Mouse (Mus musculus): ENCODE results near the gene Fdxr. TPM values are rescaled to one million over a fixed set of nuclear protein-coding genes. Genes with fewer than 3 reads are reported as not detected.

Fdxr gene
- polyA plus RNA-seq, 1 experiment from 2014 or later: 23.4 TPM

- no peak for ATAC-seq
- Histone ChIP-seq H3K9me3 (replicated peaks; ENCODE audit: control insufficient read depth, low read length, poor library complexity, severe bottlenecking) (no peaks in the 10 kb centered on the region), H3K27ac (ENCODE audit: low read length) (no peak overlapping the region), H3K4me2 (ENCODE audit: low read length) (no peak overlapping the region), H3K4me1 (ENCODE audit: control insufficient read depth, insufficient read depth, low read length) (peaks cover 37% of the 10 kb centered on the region), H3K9ac (ENCODE audit: low read depth, low read length) (no peak overlapping the region), H3K36me3 (ENCODE audit: control insufficient read depth, insufficient read depth, low read length) (no peaks in the 10 kb centered on the region), H3K4me3 (ENCODE audit: low read depth, low read length) (no peak overlapping the region), H3K27me3 (ENCODE audit: control insufficient read depth, insufficient read depth, low read depth, low read length) (no peaks in the 10 kb centered on the region)
- WGBS: 52% methylated on average over 12 of the region's 12 CpGs
Observed at GRCm38 (mm10) chr11:115222077-115222476, 54.8 kb downstream of the Fdxr start.

- Histone ChIP-seq H3K27ac (ENCODE audit: low read length) (no peak overlapping the region), H3K27me3 (ENCODE audit: control insufficient read depth, insufficient read depth, low read depth, low read length) (no peaks in the 10 kb centered on the region), H3K9ac (ENCODE audit: low read depth, low read length) (no peak overlapping the region), H3K4me2 (ENCODE audit: low read length) (no peak overlapping the region), H3K4me1 (ENCODE audit: control insufficient read depth, insufficient read depth, low read length) (peaks cover 17% of the 10 kb centered on the region; the same call in 1 of the 2 replicates), H3K36me3 (ENCODE audit: control insufficient read depth, insufficient read depth, low read length) (no peaks in the 10 kb centered on the region), H3K9me3 (replicated peaks; ENCODE audit: control insufficient read depth, low read length, poor library complexity, severe bottlenecking) (no peaks in the 10 kb centered on the region), H3K4me3 (ENCODE audit: low read depth, low read length) (no peak overlapping the region)
- ATAC-seq: no peak
- 93% methylated on average over 10 of the region's 10 CpGs for WGBS
Observed at GRCm38 (mm10) chr11:115219685-115220084, 57.2 kb downstream of the Fdxr start.

DNA sequence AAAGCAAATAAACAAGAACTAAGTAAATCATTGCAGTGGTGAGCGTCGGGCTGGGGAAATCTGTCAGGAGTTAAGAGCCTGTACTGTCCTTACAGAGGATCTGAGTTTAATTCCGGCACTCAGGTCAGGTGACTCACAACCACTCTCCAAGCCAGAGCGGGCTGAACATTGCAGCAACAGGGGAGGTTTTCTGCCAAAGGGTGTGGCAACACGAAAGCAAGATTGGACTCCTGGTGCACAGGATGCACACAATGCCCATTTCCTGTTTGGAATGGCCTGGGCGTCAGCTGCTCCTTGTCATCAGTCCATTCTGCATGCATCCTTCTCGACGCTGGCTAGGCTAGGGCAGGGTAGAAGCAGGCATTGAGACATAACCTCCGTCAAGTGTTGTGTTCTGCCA is 57.6 kb downstream of the Fdxr start:
- H3K36me3 ChIP-seq (ENCODE audit: control insufficient read depth, insufficient read depth, low read length): no peaks in the 10 kb centered on the region
- no peaks in the 10 kb centered on the region for H3K27me3 ChIP-seq (ENCODE audit: control insufficient read depth, insufficient read depth, low read depth, low read length)
- no peak overlapping the region for H3K27ac ChIP-seq (ENCODE audit: low read length)
- no peak overlapping the region for H3K4me3 ChIP-seq (ENCODE audit: low read depth, low read length)
- peaks cover 17% of the 10 kb centered on the region; the same call in 1 of the 2 replicates for H3K4me1 ChIP-seq (ENCODE audit: control insufficient read depth, insufficient read depth, low read length)
- H3K4me2 ChIP-seq (ENCODE audit: low read length): no peak overlapping the region
- WGBS: 84% methylated on average over 9 of the region's 9 CpGs
- no peak overlapping the region for H3K9ac ChIP-seq (ENCODE audit: low read depth, low read length)
- H3K9me3 ChIP-seq (replicated peaks; ENCODE audit: control insufficient read depth, low read length, poor library complexity, severe bottlenecking): no peaks in the 10 kb centered on the region
- no peak for ATAC-seq

Small RNA genes within 50 kb of the gene (microRNA-seq; reads per million reads assigned to microRNA genes)
- not detected for gene Gm25837

Other genes with a start within 250 kb of the Fdxr start
- not detected in 2 replicates for gene Cd300ld5, start 239.3 kb downstream of the Fdxr start, polyA plus RNA-seq (2015; fragmentation: Nextera tagmentation; extraction: Ambion mirVana)
- not detected in 2 replicates for gene Cd300ld3, start 228.6 kb downstream of the Fdxr start, polyA plus RNA-seq (2015; fragmentation: Nextera tagmentation; extraction: Ambion mirVana)
- gene Cd300e, start 214.9 kb downstream of the Fdxr start, polyA plus RNA-seq (2015; fragmentation: Nextera tagmentation; extraction: Ambion mirVana): 0.11 TPM in 1 of 2 replicates, not detected in the other
- gene Rab37, start 185.6 kb downstream of the Fdxr start, polyA plus RNA-seq (2015; fragmentation: Nextera tagmentation; extraction: Ambion mirVana): 1.0 TPM in 2 replicates
- gene Cd300lf, start 143.1 kb downstream of the Fdxr start, polyA plus RNA-seq (2015; fragmentation: Nextera tagmentation; extraction: Ambion mirVana): 0.34 TPM in 1 of 2 replicates, not detected in the other
- gene Slc9a3r1, start 113.7 kb downstream of the Fdxr start, polyA plus RNA-seq (2015; fragmentation: Nextera tagmentation; extraction: Ambion mirVana): 47.5 and 57.5 TPM in 2 replicates
- gene Tmem104, start 89.6 kb downstream of the Fdxr start, polyA plus RNA-seq (2015; fragmentation: Nextera tagmentation; extraction: Ambion mirVana): 12.5 and 14.9 TPM in 2 replicates
- gene Nat9, start 89.2 kb downstream of the Fdxr start, polyA plus RNA-seq (2015; fragmentation: Nextera tagmentation; extraction: Ambion mirVana): 23.2 and 23.9 TPM in 2 replicates
- gene Grin2c, start 9.8 kb downstream of the Fdxr start, polyA plus RNA-seq (2015; fragmentation: Nextera tagmentation; extraction: Ambion mirVana): 0.18 and 0.31 TPM in 2 replicates
- gene Fads6, start 20.6 kb upstream of the Fdxr start, polyA plus RNA-seq (2015; fragmentation: Nextera tagmentation; extraction: Ambion mirVana): 0.91 and 1.4 TPM in 2 replicates
- gene Otop2, start 30.1 kb upstream of the Fdxr start, polyA plus RNA-seq (2015; fragmentation: Nextera tagmentation; extraction: Ambion mirVana): 0.09 and 0.29 TPM in 2 replicates
- gene Ush1g, start 45.0 kb upstream of the Fdxr start, polyA plus RNA-seq (2015; fragmentation: Nextera tagmentation; extraction: Ambion mirVana): 0.10 and 0.20 TPM in 2 replicates
- 0.78 and 0.80 TPM in 2 replicates for gene Otop3, start 57.7 kb upstream of the Fdxr start, polyA plus RNA-seq (2015; fragmentation: Nextera tagmentation; extraction: Ambion mirVana)
- gene Hid1, start 90.7 kb upstream of the Fdxr start, polyA plus RNA-seq (2015; fragmentation: Nextera tagmentation; extraction: Ambion mirVana): 68.6 and 75.2 TPM in 2 replicates
- gene Cdr2l, start 104.9 kb upstream of the Fdxr start, polyA plus RNA-seq (2015; fragmentation: Nextera tagmentation; extraction: Ambion mirVana): 18.5 and 21.6 TPM in 2 replicates
- 173 and 180 TPM in 2 replicates for gene Mrpl58, start 126.7 kb upstream of the Fdxr start, polyA plus RNA-seq (2015; fragmentation: Nextera tagmentation; extraction: Ambion mirVana)
- gene Atp5h, start 142.9 kb upstream of the Fdxr start, polyA plus RNA-seq (2015; fragmentation: Nextera tagmentation; extraction: Ambion mirVana): 773 and 819 TPM in 2 replicates
- 20.1 and 23.1 TPM in 2 replicates for gene Kctd2, start 143.1 kb upstream of the Fdxr start, polyA plus RNA-seq (2015; fragmentation: Nextera tagmentation; extraction: Ambion mirVana)
- not detected in 2 replicates for gene Trim80, start 163.5 kb upstream of the Fdxr start, polyA plus RNA-seq (2015; fragmentation: Nextera tagmentation; extraction: Ambion mirVana)
- gene Slc16a5, start 185.4 kb upstream of the Fdxr start, polyA plus RNA-seq (2015; fragmentation: Nextera tagmentation; extraction: Ambion mirVana): 0.19 TPM in 1 of 2 replicates, not detected in the other
- gene Armc7, start 198.6 kb upstream of the Fdxr start, polyA plus RNA-seq (2015; fragmentation: Nextera tagmentation; extraction: Ambion mirVana): 19.6 and 23.1 TPM in 2 replicates
- 100 and 104 TPM in 2 replicates for gene Nt5c, start 214.8 kb upstream of the Fdxr start, polyA plus RNA-seq (2015; fragmentation: Nextera tagmentation; extraction: Ambion mirVana)
- gene Jpt1, start 237.3 kb upstream of the Fdxr start, polyA plus RNA-seq (2015; fragmentation: Nextera tagmentation; extraction: Ambion mirVana): 1,597 and 1,674 TPM in 2 replicates

All from midbrain, embryonic 16.5 days (tissue).